Mouse (Mus musculus) liver, embryonic 14.5 days (tissue): ENCODE measurements around the gene Iqch.

Experiments
- CTCF ChIP-seq: IDR thresholded peaks from 2 replicates; pipeline ENCODE4 v1.5.1; 2016; ENCODE audit warnings: antibody characterized with exemption, low read depth, control low read depth
- EP300 ChIP-seq: IDR thresholded peaks from 2 replicates; pipeline ENCODE4 v1.6.1; 2016; ENCODE audit warnings: antibody characterized with exemption, low read depth

DNA sequence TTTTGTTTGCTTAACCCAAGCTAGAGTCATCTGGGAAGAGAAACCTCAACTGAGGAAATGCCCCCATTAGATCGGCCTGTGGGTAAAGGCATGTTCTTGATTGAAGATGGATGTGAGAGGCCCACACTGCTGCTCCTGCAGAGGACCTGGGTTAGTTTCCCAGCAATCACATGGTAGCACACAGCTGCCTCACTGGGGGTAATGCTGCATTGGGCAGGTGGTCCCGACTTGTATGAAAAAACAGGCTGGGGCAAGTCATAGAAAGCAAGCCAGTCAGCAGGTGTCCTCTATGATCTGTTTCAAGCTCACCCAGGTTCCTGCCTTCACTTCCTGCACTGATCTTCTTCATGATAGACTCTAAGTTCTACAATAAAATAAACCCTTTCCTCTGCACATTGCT lies 98.4 kb downstream of the Iqch start:
- no peak for TF ChIP-seq EP300
- TF ChIP-seq CTCF: no peak
